Mouse (Mus musculus): Measurements from ENCODE around the gene Prdm2. TPM values are rescaled to one million over a fixed set of nuclear protein-coding genes. Genes with fewer than 3 reads are reported as not detected.

Prdm2 gene
- polyA plus RNA-seq, 1 experiment from 2014 or later, result 16.1 TPM

GRCm38 (mm10) chr4:143143615-143144014, 69.2 kb downstream of the Prdm2 start:
- H3K9me3 ChIP-seq, result no peaks in the 10 kb centered on the region
- peaks cover 16% of the 10 kb centered on the region for H3K4me1 ChIP-seq
- H3K9ac ChIP-seq, result no peak overlapping the region
- WGBS, result 51% methylated on average over 7 of the region's 7 CpGs
- H3K27me3 ChIP-seq, result no peaks in the 10 kb centered on the region
- H3K4me2 ChIP-seq, result no peak overlapping the region
- H3K27ac ChIP-seq, result no peak overlapping the region
- no peak for ATAC-seq (ENCODE audit: insufficient number of reproducible peaks, low FRiP score, low TSS enrichment, low read depth)
- no peak overlapping the region for H3K4me3 ChIP-seq
- peaks cover 30% of the 10 kb centered on the region for H3K36me3 ChIP-seq

- Histone ChIP-seq H3K27ac (no peak overlapping the region), H3K4me1 (peaks cover 8% of the 10 kb centered on the region), H3K4me3 (no peak overlapping the region), H3K36me3 (peaks cover 35% of the 10 kb centered on the region), H3K9ac (no peak overlapping the region), H3K27me3 (no peaks in the 10 kb centered on the region), H3K9me3 (no peaks in the 10 kb centered on the region), H3K4me2 (no peak overlapping the region)
- ATAC-seq (ENCODE audit: insufficient number of reproducible peaks, low FRiP score, low TSS enrichment, low read depth), result no peak
- WGBS, result 81% methylated on average over 12 of the region's 12 CpGs
Observed at GRCm38 (mm10) chr4:143141645-143142259, 71.0 kb downstream of the Prdm2 start.

- Histone ChIP-seq H3K9ac (no peak overlapping the region), H3K36me3 (peaks cover 40% of the 10 kb centered on the region), H3K27ac (no peak overlapping the region), H3K4me2 (no peak overlapping the region), H3K4me3 (no peak overlapping the region), H3K9me3 (no peaks in the 10 kb centered on the region), H3K27me3 (no peaks in the 10 kb centered on the region), H3K4me1 (peaks cover 5% of the 10 kb centered on the region; the same call in 1 of the 2 replicates)
- no peak for ATAC-seq (ENCODE audit: insufficient number of reproducible peaks, low FRiP score, low TSS enrichment, low read depth)
- WGBS, result 83% methylated on average over 3 of the region's 3 CpGs
Observed at GRCm38 (mm10) chr4:143140940-143141339, 71.9 kb downstream of the Prdm2 start.

- WGBS, result 94% methylated on average over 7 of the region's 7 CpGs
- no peak overlapping the region for H3K4me3 ChIP-seq
- ATAC-seq (ENCODE audit: insufficient number of reproducible peaks, low FRiP score, low TSS enrichment, low read depth), result no peak
- no peaks in the 10 kb centered on the region for H3K9me3 ChIP-seq
- no peaks in the 10 kb centered on the region for H3K4me1 ChIP-seq
- H3K4me2 ChIP-seq, result no peak overlapping the region
- no peaks in the 10 kb centered on the region for H3K27me3 ChIP-seq
- H3K36me3 ChIP-seq, result peaks cover 86% of the 10 kb centered on the region
- H3K27ac ChIP-seq, result no peak overlapping the region
- H3K9ac ChIP-seq, result no peak overlapping the region
Observed at GRCm38 (mm10) chr4:143132433-143132832, 80.4 kb downstream of the Prdm2 start.

- Histone ChIP-seq H3K27ac (no peak overlapping the region), H3K36me3 (peaks cover 84% of the 10 kb centered on the region), H3K9ac (no peak overlapping the region), H3K4me1 (no peaks in the 10 kb centered on the region), H3K9me3 (no peaks in the 10 kb centered on the region), H3K27me3 (no peaks in the 10 kb centered on the region), H3K4me2 (no peak overlapping the region), H3K4me3 (no peak overlapping the region)
- 91% methylated on average over 5 of the region's 5 CpGs for WGBS
- ATAC-seq (ENCODE audit: insufficient number of reproducible peaks, low FRiP score, low TSS enrichment, low read depth), result no peak
Observed at GRCm38 (mm10) chr4:143130441-143130840, 82.4 kb downstream of the Prdm2 start.

GRCm38 (mm10) chr4:143129261-143129760, 83.5 kb downstream of the Prdm2 start:
- H3K9me3 ChIP-seq, result no peaks in the 10 kb centered on the region
- WGBS, result 88% methylated on average over 4 of the region's 4 CpGs
- H3K4me3 ChIP-seq, result no peak overlapping the region

GRCm38 (mm10) chr4:143127171-143127570, 85.6 kb downstream of the Prdm2 start:
- H3K4me1 ChIP-seq, result no peaks in the 10 kb centered on the region
- ATAC-seq (ENCODE audit: insufficient number of reproducible peaks, low FRiP score, low TSS enrichment, low read depth), result no peak
- H3K9ac ChIP-seq, result no peak overlapping the region
- H3K9me3 ChIP-seq, result no peaks in the 10 kb centered on the region
- peaks cover 57% of the 10 kb centered on the region for H3K36me3 ChIP-seq
- 86% methylated on average over 5 of the region's 5 CpGs for WGBS
- H3K27me3 ChIP-seq, result no peaks in the 10 kb centered on the region
- H3K4me3 ChIP-seq, result no peak overlapping the region
- H3K27ac ChIP-seq, result no peak overlapping the region
- no peak overlapping the region for H3K4me2 ChIP-seq

More at GRCm38 (mm10) chr4:143129261-143129760, 83.5 kb downstream of the Prdm2 start:
- no peaks in the 10 kb centered on the region for H3K4me1 ChIP-seq
- no peak overlapping the region for H3K9ac ChIP-seq
- H3K36me3 ChIP-seq, result peaks cover 79% of the 10 kb centered on the region
- no peaks in the 10 kb centered on the region for H3K27me3 ChIP-seq
- H3K27ac ChIP-seq, result no peak overlapping the region
- no peak overlapping the region for H3K4me2 ChIP-seq
- no peak for ATAC-seq (ENCODE audit: insufficient number of reproducible peaks, low FRiP score, low TSS enrichment, low read depth)

GRCm38 (mm10) chr4:143126476-143126875, 86.3 kb downstream of the Prdm2 start:
- Histone ChIP-seq H3K4me3 (no peak overlapping the region), H3K9me3 (no peaks in the 10 kb centered on the region), H3K4me1 (no peaks in the 10 kb centered on the region), H3K27ac (no peak overlapping the region), H3K36me3 (peaks cover 50% of the 10 kb centered on the region), H3K9ac (no peak overlapping the region), H3K4me2 (no peak overlapping the region), H3K27me3 (no peaks in the 10 kb centered on the region)
- 96% methylated on average over 14 of the region's 14 CpGs for WGBS
- ATAC-seq (ENCODE audit: insufficient number of reproducible peaks, low FRiP score, low TSS enrichment, low read depth), result no peak

- no peak for ATAC-seq (ENCODE audit: insufficient number of reproducible peaks, low FRiP score, low TSS enrichment, low read depth)
Observed at GRCm38 (mm10) chr4:143125290-143125689, 87.5 kb downstream of the Prdm2 start.

GRCm38 (mm10) chr4:143123043-143123442, 89.8 kb downstream of the Prdm2 start:
- no peak for ATAC-seq (ENCODE audit: insufficient number of reproducible peaks, low FRiP score, low TSS enrichment, low read depth)
- no peak overlapping the region for H3K4me3 ChIP-seq
- H3K27me3 ChIP-seq, result no peaks in the 10 kb centered on the region
- no peak overlapping the region for H3K27ac ChIP-seq
- no peak overlapping the region for H3K9ac ChIP-seq
- no peaks in the 10 kb centered on the region for H3K9me3 ChIP-seq
- H3K4me2 ChIP-seq, result no peak overlapping the region
- 82% methylated on average over 10 of the region's 10 CpGs for WGBS
- peaks cover 23% of the 10 kb centered on the region for H3K36me3 ChIP-seq
- peaks cover 18% of the 10 kb centered on the region for H3K4me1 ChIP-seq

More at GRCm38 (mm10) chr4:143125290-143125689, 87.5 kb downstream of the Prdm2 start:
- no peaks in the 10 kb centered on the region for H3K9me3 ChIP-seq
- H3K4me1 ChIP-seq, result peaks cover 1% of the 10 kb centered on the region; the same call in 1 of the 2 replicates
- no peak overlapping the region for H3K4me2 ChIP-seq
- H3K36me3 ChIP-seq, result peaks cover 39% of the 10 kb centered on the region
- 77% methylated on average over 6 of the region's 6 CpGs for WGBS
- H3K27me3 ChIP-seq, result no peaks in the 10 kb centered on the region
- no peak overlapping the region for H3K27ac ChIP-seq
- H3K4me3 ChIP-seq, result no peak overlapping the region
- no peak overlapping the region for H3K9ac ChIP-seq

GRCm38 (mm10) chr4:143121174-143121573, 91.6 kb downstream of the Prdm2 start:
- Histone ChIP-seq H3K27me3 (no peaks in the 10 kb centered on the region), H3K27ac (no peak overlapping the region), H3K4me1 (peaks cover 22% of the 10 kb centered on the region), H3K36me3 (peaks cover 13% of the 10 kb centered on the region), H3K9ac (no peak overlapping the region), H3K4me2 (no peak overlapping the region), H3K4me3 (no peak overlapping the region), H3K9me3 (no peaks in the 10 kb centered on the region)
- no peak for ATAC-seq (ENCODE audit: insufficient number of reproducible peaks, low FRiP score, low TSS enrichment, low read depth)
- 79% methylated on average over 3 of the region's 3 CpGs for WGBS

- Histone ChIP-seq H3K36me3 (peaks cover 4% of the 10 kb centered on the region), H3K27me3 (no peaks in the 10 kb centered on the region), H3K4me2 (no peak overlapping the region), H3K4me1 (peaks cover 22% of the 10 kb centered on the region), H3K9me3 (no peaks in the 10 kb centered on the region), H3K9ac (no peak overlapping the region), H3K27ac (no peak overlapping the region), H3K4me3 (no peak overlapping the region)
- 79% methylated on average over 8 of the region's 8 CpGs for WGBS
- ATAC-seq (ENCODE audit: insufficient number of reproducible peaks, low FRiP score, low TSS enrichment, low read depth), result no peak
Observed at GRCm38 (mm10) chr4:143120008-143120407, 92.8 kb downstream of the Prdm2 start.
